Mouse (Mus musculus): Measurements from ENCODE around the gene Mas1. TPM values are rescaled to one million over a fixed set of nuclear protein-coding genes. Genes with fewer than 3 reads are reported as not detected.
"Not testable (repeated sequence)": the region's sequence is repeated elsewhere in the genome, so short reads cannot be mapped to it uniquely, and the experiment has no call there.

The Mas1 gene
- polyA plus RNA-seq, 1 experiment, result 35.7 TPM

DNA sequence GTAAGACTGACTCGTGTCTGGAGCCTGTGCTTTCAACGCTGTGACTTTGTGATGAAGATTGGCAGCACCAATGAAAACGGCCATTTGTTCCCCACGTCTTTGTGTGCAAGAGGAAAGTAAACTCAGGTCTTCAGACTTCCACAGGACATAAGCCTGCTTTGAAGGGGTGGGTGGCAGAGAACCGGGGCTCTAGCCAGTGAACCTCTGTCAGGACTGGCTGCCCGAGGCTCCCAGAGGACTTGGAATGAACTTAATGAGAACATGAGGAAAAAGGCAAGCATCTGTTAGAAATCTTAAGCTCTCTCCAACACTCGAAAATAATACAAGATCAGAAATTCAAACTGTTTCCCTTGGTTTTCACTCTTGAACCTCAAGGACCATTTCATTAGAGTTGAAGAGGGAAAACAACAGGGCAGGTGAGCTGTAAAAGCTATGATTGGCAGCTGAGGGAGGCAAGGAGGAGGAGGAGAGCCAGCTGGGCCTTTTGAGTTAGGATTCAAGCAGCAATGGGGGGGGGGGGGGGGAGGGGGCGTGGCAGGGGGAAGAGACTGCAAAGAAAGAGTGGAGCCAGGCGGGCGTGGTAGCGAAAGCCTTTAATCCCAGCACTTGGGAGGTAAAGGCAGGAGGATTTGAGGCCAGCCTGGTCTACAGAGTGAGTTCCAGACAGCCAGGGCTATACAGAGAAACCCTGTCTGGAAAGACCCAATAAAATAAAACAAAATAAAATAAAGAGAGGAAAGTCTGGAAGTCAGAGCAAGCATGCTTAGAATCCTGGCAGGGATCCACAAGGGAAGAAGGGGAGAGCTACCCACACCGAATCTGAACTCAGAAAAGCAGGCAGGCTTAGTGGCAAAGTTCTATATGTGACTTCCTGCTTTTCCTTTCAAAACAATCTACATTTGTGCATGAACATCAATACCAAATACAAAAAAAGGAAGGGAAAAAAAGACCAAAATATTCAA, 35.7 kb upstream of the Mas1 start:
- H3K4me1 ChIP-seq (ENCODE audit: control insufficient read depth, insufficient read depth, low read length), result peaks cover 1% of the 10 kb centered on the region; the same call in 1 of the 2 replicates
- TF ChIP-seq CTCF (IDR thresholded peaks at IDR 0.05; ENCODE audit: extremely low read depth, insufficient read depth, low read length) (no peak), POLR2A (IDR thresholded peaks at IDR 0.05; ENCODE audit: extremely low read depth, insufficient read depth, low read length) (no peak)
- H3K27ac ChIP-seq (ENCODE audit: insufficient read depth, low read length), result no peak overlapping the region

DNA sequence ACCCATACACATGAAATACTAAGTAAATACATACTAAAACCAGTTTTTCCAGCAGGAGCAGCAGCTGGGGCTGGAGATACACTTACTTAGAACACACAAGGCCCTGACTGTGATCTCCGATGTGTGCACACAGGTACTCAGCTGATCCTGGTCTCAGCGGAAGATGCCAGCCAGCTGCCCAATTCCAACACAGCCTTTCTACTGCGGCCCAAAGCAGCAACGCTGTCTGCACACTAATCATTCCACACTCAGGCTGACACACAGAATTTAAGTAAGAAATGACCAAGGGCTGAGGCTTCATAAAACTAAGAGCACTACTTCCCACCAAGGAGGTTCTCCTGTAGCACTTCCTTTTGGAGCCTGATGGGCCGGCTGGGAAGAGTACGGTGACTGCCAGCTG, 34.3 kb upstream of the Mas1 start:
- Histone ChIP-seq H3K4me1 (ENCODE audit: control insufficient read depth, insufficient read depth, low read length) (peaks cover 2% of the 10 kb centered on the region; the same call in 1 of the 2 replicates), H3K27ac (ENCODE audit: insufficient read depth, low read length) (no peak overlapping the region), H3K4me3 (ENCODE audit: insufficient read depth, low read length) (no peak overlapping the region)
- TF ChIP-seq CTCF (IDR thresholded peaks at IDR 0.05; ENCODE audit: extremely low read depth, insufficient read depth, low read length), result no peak
- no peak for TF ChIP-seq POLR2A (IDR thresholded peaks at IDR 0.05; ENCODE audit: extremely low read depth, insufficient read depth, low read length)

More for the DNA sequence above, 35.7 kb upstream of the Mas1 start:
- H3K4me3 ChIP-seq (ENCODE audit: insufficient read depth, low read length), result no peak overlapping the region

DNA sequence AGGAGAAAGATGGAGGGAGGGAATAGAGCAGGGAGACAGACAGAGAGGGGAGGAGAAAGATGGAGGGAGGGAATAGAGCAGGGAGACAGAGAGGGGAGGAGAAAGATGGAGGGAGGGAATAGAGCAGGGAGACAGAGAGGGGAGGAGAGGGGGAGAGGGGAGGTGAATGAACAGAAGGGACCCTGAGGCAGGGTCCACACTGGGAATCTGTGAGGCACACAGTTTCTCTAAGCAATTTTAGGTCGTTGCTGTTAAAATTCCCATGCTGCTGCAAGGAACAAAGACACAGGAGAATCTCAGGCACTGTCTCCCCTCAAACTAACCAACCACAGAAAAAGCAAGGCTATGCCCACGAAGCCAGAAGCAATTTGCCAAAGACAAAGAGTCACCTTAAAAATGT, 30.7 kb upstream of the Mas1 start:
- H3K4me3 ChIP-seq (ENCODE audit: insufficient read depth, low read length); H3K4me1 ChIP-seq (ENCODE audit: control insufficient read depth, insufficient read depth, low read length): not testable (repeated sequence)
- H3K27ac ChIP-seq (ENCODE audit: insufficient read depth, low read length), result 0 out of 2 replicates have a peak overlapping the region, but pooled peaks have one; percentile 45

DNA sequence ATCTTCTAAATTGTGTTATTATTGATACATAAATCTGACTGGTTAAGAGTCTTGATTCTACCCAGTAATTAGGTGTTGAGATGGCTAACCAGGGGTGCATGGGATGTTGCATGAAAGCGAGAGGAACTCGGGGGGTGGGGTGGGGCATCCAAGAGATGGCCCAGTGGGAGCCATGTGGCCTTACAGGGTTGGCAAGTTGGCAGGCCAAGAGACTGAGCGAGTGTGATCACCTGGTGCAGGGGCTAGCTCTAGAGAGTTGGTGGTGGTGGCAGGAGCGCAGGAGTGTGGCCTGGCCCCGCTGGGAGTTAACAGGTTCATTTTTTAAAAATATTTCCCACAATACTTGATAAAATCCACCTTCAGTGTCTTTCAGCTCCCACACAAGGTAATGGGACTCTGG, 29.7 kb upstream of the Mas1 start:
- Histone ChIP-seq H3K4me3 (ENCODE audit: insufficient read depth, low read length) (no peak overlapping the region), H3K27ac (ENCODE audit: insufficient read depth, low read length) (no peak overlapping the region), H3K4me1 (ENCODE audit: control insufficient read depth, insufficient read depth, low read length) (peaks cover 2% of the 10 kb centered on the region; the same call in 1 of the 2 replicates)
- TF ChIP-seq POLR2A (IDR thresholded peaks at IDR 0.05; ENCODE audit: extremely low read depth, insufficient read depth, low read length) (no peak), CTCF (IDR thresholded peaks at IDR 0.05; ENCODE audit: extremely low read depth, insufficient read depth, low read length) (no peak)

DNA sequence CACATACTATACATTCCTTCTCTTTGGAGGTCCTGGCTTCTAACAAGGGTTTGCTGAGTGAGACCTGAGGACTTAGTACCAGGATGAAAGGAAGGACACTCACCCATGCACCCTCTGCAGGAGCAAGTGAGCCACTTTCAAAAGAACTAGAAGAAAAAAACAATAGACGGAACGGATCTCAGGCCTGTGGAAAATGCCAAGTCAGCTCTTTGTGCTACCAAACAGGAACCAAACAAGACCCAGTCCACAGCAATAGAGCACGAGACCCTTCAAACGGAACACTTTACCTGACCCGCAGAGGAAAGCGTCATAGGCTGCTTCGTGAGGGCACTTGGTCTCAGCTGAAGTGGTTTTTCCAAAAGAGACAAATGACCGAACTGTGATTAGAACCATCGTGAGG, 24.1 kb upstream of the Mas1 start:
- Histone ChIP-seq H3K4me3 (ENCODE audit: insufficient read depth, low read length) (no peak overlapping the region), H3K4me1 (ENCODE audit: control insufficient read depth, insufficient read depth, low read length) (no peaks in the 10 kb centered on the region), H3K27ac (ENCODE audit: insufficient read depth, low read length) (no peak overlapping the region)
- no peak for TF ChIP-seq CTCF (IDR thresholded peaks at IDR 0.05; ENCODE audit: extremely low read depth, insufficient read depth, low read length)
- no peak for TF ChIP-seq POLR2A (IDR thresholded peaks at IDR 0.05; ENCODE audit: extremely low read depth, insufficient read depth, low read length)

DNA sequence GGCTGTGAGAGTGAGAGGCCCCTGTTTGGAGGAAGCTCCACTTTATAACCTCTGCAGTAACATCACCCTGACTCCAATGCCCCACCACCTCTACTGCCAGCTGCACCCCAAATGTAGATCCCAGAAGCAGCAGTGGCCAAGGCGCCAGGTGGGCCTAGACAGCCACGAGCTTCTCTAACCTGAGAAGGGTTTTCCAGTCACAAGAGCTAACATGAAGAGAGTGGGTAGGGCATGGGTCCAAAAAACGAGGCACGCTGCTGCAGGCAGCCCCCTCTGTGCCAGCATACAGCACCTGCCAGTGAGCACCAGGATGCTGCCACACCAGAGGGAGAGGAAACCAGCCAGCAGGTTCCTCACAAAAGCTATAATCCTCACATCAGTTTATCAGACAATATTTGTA, 23.1 kb upstream of the Mas1 start:
- no peak overlapping the region for H3K27ac ChIP-seq (ENCODE audit: insufficient read depth, low read length)
- no peaks in the 10 kb centered on the region for H3K4me1 ChIP-seq (ENCODE audit: control insufficient read depth, insufficient read depth, low read length)
- H3K4me3 ChIP-seq (ENCODE audit: insufficient read depth, low read length), result no peak overlapping the region
- TF ChIP-seq POLR2A (IDR thresholded peaks at IDR 0.05; ENCODE audit: extremely low read depth, insufficient read depth, low read length), result no peak
- no peak for TF ChIP-seq CTCF (IDR thresholded peaks at IDR 0.05; ENCODE audit: extremely low read depth, insufficient read depth, low read length)

DNA sequence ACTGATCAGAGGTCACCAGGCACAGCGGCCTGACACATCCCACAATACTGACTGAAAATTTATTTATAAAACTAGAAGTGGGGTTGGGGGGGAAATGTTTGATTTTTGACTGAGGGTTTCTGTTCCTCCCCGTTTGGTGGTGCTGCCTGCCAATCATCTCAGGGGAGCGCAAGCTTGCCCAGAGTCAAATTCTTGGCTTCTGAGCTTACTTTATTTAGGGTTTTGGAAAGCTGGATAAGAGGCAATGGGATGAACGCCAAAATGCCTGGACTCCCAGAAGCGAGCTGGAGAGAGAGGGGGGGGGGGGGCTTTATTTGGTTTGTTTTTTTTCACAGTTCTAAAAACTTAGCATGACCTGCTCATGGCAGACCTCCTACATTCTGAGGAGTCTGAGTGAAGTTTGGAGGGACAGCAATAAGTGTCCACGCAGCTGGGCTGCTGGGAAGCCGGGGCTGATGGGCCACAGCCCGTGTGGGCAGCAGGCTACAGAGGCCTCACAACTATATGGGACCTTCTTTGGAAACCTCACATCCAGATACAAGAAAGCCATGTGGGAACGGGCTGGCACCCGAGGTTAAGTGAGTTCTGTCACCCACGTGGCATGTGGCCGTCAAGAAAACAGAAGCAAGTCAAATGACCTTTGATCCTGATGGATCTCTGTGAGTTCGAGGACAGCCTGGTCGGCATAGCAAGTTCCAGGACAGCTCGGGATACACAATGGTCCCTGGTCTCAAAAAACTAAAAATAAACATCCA, 19.3 kb upstream of the Mas1 start:
- no peak overlapping the region for H3K27ac ChIP-seq (ENCODE audit: insufficient read depth, low read length)
- TF ChIP-seq POLR2A (IDR thresholded peaks at IDR 0.05; ENCODE audit: extremely low read depth, insufficient read depth, low read length) (no peak), CTCF (IDR thresholded peaks at IDR 0.05; ENCODE audit: extremely low read depth, insufficient read depth, low read length) (no peak)
- H3K4me3 ChIP-seq (ENCODE audit: insufficient read depth, low read length), result no peak overlapping the region
- no peaks in the 10 kb centered on the region for H3K4me1 ChIP-seq (ENCODE audit: control insufficient read depth, insufficient read depth, low read length)

DNA sequence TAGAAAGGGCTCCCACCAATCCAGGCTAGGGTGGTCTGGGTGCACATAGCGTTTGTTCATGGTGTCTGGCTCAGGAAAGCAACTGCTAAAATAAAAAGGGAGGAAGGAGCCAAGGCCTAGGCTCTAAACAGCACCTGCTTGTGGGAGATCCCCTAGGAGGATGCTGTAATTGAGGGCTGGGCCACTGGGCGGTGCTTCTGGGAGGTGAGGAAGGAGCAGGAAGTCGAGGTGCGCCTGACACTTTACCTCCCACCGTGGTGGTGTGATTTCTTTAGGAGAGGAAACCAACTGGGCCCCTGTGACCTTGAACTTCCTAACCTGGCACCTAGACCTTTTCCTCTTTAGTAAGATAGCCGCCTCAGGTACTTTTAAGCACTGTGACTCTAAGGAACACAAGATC, 18.7 kb upstream of the Mas1 start:
- no peak overlapping the region for H3K4me3 ChIP-seq (ENCODE audit: insufficient read depth, low read length)
- H3K4me1 ChIP-seq (ENCODE audit: control insufficient read depth, insufficient read depth, low read length), result no peaks in the 10 kb centered on the region
- H3K27ac ChIP-seq (ENCODE audit: insufficient read depth, low read length), result no peak overlapping the region
- TF ChIP-seq CTCF (IDR thresholded peaks at IDR 0.05; ENCODE audit: extremely low read depth, insufficient read depth, low read length), result no peak
- no peak for TF ChIP-seq POLR2A (IDR thresholded peaks at IDR 0.05; ENCODE audit: extremely low read depth, insufficient read depth, low read length)

DNA sequence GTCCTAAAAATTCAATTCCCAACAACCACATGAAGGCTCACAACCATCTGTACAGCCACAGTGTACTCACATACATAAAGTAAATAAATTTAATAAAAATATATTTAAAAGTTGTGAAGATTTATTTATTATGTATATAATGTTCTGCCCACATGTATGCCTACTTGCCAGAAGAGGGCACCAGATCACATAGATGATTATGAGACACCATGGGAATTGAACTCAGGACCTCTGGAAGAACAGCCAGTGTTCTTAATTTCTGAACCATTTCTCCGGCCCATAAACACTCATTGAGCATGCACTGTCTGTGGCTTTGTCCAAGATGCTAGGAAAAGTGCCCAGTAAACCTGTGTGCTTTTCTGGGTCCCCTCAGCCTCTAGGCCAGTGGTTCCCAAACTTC, 13.3 kb upstream of the Mas1 start:
- no peak overlapping the region for H3K4me3 ChIP-seq (ENCODE audit: insufficient read depth, low read length)
- H3K27ac ChIP-seq (ENCODE audit: insufficient read depth, low read length), result no peak overlapping the region
- H3K4me1 ChIP-seq (ENCODE audit: control insufficient read depth, insufficient read depth, low read length), result no peaks in the 10 kb centered on the region; the same call in 1 of the 2 replicates
- TF ChIP-seq POLR2A (IDR thresholded peaks at IDR 0.05; ENCODE audit: extremely low read depth, insufficient read depth, low read length), result no peak
- TF ChIP-seq CTCF (IDR thresholded peaks at IDR 0.05; ENCODE audit: extremely low read depth, insufficient read depth, low read length), result no peak

All from cortical plate, adult 2 months (tissue).